Mouse (Mus musculus) thymus, adult 2 months (tissue): ENCODE data around the gene Frzb. TPM values are rescaled to one million over a fixed set of nuclear protein-coding genes. Genes with fewer than 3 reads are reported as not detected.

Source experiments
- DNase-seq: peaks from one replicate; pipeline ENCODE4 v3.0.0; 2021
- H3K27ac ChIP-seq: fragments of 200-500 bp; 2 replicates; pipeline ENCODE4 v1.5.1; 2012; ENCODE audit warnings: low read length, control low read depth; ENCODE audit not compliant: control insufficient read depth, insufficient read depth
- H3K27me3 ChIP-seq: fragments of 200-500 bp; 2 replicates; pipeline ENCODE4 v1.6.1; 2012; ENCODE audit warnings: mild to moderate bottlenecking, low read length, moderate library complexity, mixed read lengths; ENCODE audit not compliant: control insufficient read depth, insufficient read depth
- H3K36me3 ChIP-seq: fragments of 200-500 bp; 2 replicates; pipeline ENCODE4 v1.6.1; 2012; ENCODE audit warnings: mild to moderate bottlenecking, low read length, moderate library complexity; ENCODE audit not compliant: control insufficient read depth, insufficient read depth
- H3K4me1 ChIP-seq: fragments of 200-500 bp; replicated peaks from 2 replicates; pipeline ENCODE4 v1.6.1; 2012; ENCODE audit warnings: low read length; ENCODE audit not compliant: control insufficient read depth, insufficient read depth
- H3K4me3 ChIP-seq: fragments of 200-500 bp; 2 replicates; pipeline ENCODE4 v1.5.1; 2012; ENCODE audit warnings: mild to moderate bottlenecking, low read length, control low read depth, moderate library complexity; ENCODE audit not compliant: control insufficient read depth, insufficient read depth
- CTCF ChIP-seq: fragments of 200-500 bp; IDR thresholded peaks from 2 replicates; pipeline ENCODE4 v1.5.1; 2012; ENCODE audit warnings: mild to moderate bottlenecking, control low read depth, low read length, moderate library complexity, borderline replicate concordance; ENCODE audit not compliant: control insufficient read depth, poor library complexity, insufficient read depth; ENCODE audit errors: extremely low read depth
- POLR2A ChIP-seq: fragments of 200-500 bp; IDR thresholded peaks from 2 replicates; pipeline ENCODE4 v1.6.1; 2012; ENCODE audit warnings: mild to moderate bottlenecking, low read length, control low read depth, moderate library complexity; ENCODE audit not compliant: control insufficient read depth, poor library complexity, insufficient read depth; ENCODE audit errors: extremely low read depth
- WGBS: fragments of 180-500 bp; shearing (Covaris S2); methylation state at CpG from one replicate; pipeline ENCODE4 v1.1.7; 2018; 5-methylcytosine and 5-hydroxymethylcytosine counted together
- polyA plus RNA-seq: library from polyadenylated mRNA; depleted of rRNA; stranded (reverse); fragments of >200 nt; gene quantifications from 2 replicates; pipeline ENCODE4 v1.2.3, GENCODE M21; 2012; rRNA removed

Gene Frzb
- polyA plus RNA-seq, 1 experiment = 0.32 TPM

DNA sequence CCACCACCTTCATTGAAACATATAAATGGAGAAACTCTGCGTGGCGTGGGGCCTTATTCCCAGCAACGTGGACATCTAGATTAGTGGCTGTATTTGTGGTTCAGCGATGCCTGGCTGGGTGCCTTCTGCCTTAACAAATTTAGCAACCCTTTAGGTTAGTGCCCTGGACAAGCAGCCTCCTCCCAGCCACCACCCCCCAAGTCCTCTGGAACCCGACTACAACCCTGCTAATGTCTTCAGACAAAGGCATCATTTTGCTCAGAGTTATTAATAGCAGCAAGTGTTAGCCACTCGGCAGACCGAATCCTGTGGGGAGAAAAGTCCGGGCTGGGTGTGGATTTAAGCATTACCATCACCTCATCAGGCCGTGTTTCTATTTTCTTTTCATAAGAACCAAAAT, 59.8 kb downstream of the Frzb start:
- TF ChIP-seq CTCF (no peak), POLR2A (no peak)

DNA sequence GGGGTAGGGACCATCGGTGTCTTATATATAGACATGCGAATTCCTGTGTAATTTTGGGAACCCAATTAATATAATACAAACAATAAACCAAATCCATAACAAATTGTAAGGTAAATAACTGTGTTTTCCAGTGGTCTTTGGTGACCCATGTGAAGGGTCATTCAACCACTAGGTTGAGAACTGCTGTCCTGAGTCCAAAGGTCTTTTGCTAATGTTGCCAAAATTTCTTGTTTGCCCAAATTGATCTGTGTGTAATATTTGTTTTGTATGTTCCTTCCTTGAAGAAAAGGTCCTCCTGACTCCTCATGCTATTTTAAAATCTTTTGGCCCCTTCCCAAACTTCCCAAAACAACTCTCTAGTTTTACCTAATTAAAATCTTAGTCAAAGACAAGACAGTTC, 61.2 kb downstream of the Frzb start:
- WGBS = 98% methylated on average over 2 of the region's 2 CpGs
- Histone ChIP-seq H3K27me3 (no peaks in the 10 kb centered on the region), H3K36me3 (no peaks in the 10 kb centered on the region), H3K4me3 (no peak overlapping the region), H3K4me1 (no peaks in the 10 kb centered on the region), H3K27ac (no peak overlapping the region)
- no peak for DNase-seq
- TF ChIP-seq CTCF = no peak
- TF ChIP-seq POLR2A = no peak

More for the DNA sequence above, 59.8 kb downstream of the Frzb start:
- Histone ChIP-seq H3K27ac (no peak overlapping the region), H3K36me3 (no peaks in the 10 kb centered on the region), H3K27me3 (no peaks in the 10 kb centered on the region), H3K4me3 (no peak overlapping the region), H3K4me1 (no peaks in the 10 kb centered on the region)
- DNase-seq = no peak
- 95% methylated on average over 9 of the region's 9 CpGs for WGBS

DNA sequence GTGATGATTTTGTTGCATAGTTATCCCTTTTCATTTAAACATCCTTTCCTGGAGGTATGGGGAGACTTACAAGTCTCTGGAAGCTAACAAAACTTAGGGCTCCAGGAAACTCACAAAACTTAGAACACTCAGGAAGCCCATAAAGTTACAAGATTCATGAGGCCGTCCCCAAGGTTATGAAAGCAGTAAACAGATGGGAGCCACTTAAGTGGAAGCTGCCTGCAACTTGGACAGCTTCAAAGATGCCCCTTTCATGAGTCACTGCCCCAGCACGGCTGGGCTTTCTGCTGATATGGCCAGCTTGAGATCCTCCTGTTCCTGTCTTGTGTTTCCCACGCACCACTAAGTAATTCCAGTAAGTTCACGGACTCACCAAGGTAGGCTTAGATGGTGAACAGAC, 63.0 kb downstream of the Frzb start:
- Histone ChIP-seq H3K4me3 (no peak overlapping the region), H3K36me3 (no peaks in the 10 kb centered on the region)

GRCm38 (mm10) chr2:80379848-80380247, 67.6 kb downstream of the Frzb start:
- no peak for DNase-seq
- Histone ChIP-seq H3K27ac (no peak overlapping the region), H3K4me1 (no peaks in the 10 kb centered on the region), H3K27me3 (no peaks in the 10 kb centered on the region), H3K36me3 (no peaks in the 10 kb centered on the region), H3K4me3 (no peak overlapping the region)
- TF ChIP-seq CTCF (no peak), POLR2A (no peak)
- WGBS = 95% methylated on average over 5 of the region's 5 CpGs

More for the DNA sequence above, 63.0 kb downstream of the Frzb start:
- H3K27me3 ChIP-seq = no peaks in the 10 kb centered on the region
- 48% methylated on average over 4 of the region's 4 CpGs for WGBS
- DNase-seq = no peak
- TF ChIP-seq CTCF (no peak), POLR2A (no peak)
- no peak overlapping the region for H3K27ac ChIP-seq
- no peaks in the 10 kb centered on the region for H3K4me1 ChIP-seq

GRCm38 (mm10) chr2:80374892-80375291, 72.5 kb downstream of the Frzb start:
- H3K4me1 ChIP-seq = no peaks in the 10 kb centered on the region
- no peak overlapping the region for H3K27ac ChIP-seq
- H3K27me3 ChIP-seq = no peaks in the 10 kb centered on the region
- H3K36me3 ChIP-seq = no peaks in the 10 kb centered on the region
- H3K4me3 ChIP-seq = no peak overlapping the region
- DNase-seq = no peak
- TF ChIP-seq POLR2A (no peak), CTCF (no peak)

GRCm38 (mm10) chr2:80371458-80371857, 76.0 kb downstream of the Frzb start:
- WGBS = 92% methylated on average over 8 of the region's 8 CpGs
- H3K36me3 ChIP-seq = no peaks in the 10 kb centered on the region
- no peak overlapping the region for H3K27ac ChIP-seq
- no peaks in the 10 kb centered on the region for H3K27me3 ChIP-seq
- no peaks in the 10 kb centered on the region for H3K4me1 ChIP-seq
- no peak overlapping the region for H3K4me3 ChIP-seq
- no peak for TF ChIP-seq CTCF
- no peak for TF ChIP-seq POLR2A
- DNase-seq = no peak

Other genes starting within 250 kb of the Frzb start
- gene Prdx6b, start 155.2 kb downstream of the Frzb start, polyA plus RNA-seq = not detected in 2 replicates
- gene Dnajc10, start 132.2 kb downstream of the Frzb start, polyA plus RNA-seq = 23.4 and 23.6 TPM in 2 replicates
- 7.6 and 9.1 TPM in 2 replicates for gene Nckap1, start 133.8 kb upstream of the Frzb start, polyA plus RNA-seq
- 5.1 and 5.4 TPM in 2 replicates for gene Dusp19, start 169.4 kb upstream of the Frzb start, polyA plus RNA-seq
- 38.1 and 48.3 TPM in 2 replicates for gene Nup35, start 169.6 kb upstream of the Frzb start, polyA plus RNA-seq